Mouse (Mus musculus) myocyte (in vitro differentiated cells): ENCODE data around the gene Usp12. TPM values are rescaled to one million over a fixed set of nuclear protein-coding genes. Genes with fewer than 3 reads are reported as not detected.

ENCODE experiments used
- H3K27me3 ChIP-seq: one replicate; pipeline ENCODE4 v1.6.1; 2011; ENCODE audit not compliant: control insufficient read depth, insufficient read depth, insufficient read length
- H3K36me3 ChIP-seq: one replicate; pipeline ENCODE4 v1.6.1; 2011; ENCODE audit not compliant: control insufficient read depth, insufficient read depth
- H3K4me2 ChIP-seq: one replicate; pipeline ENCODE4 v1.6.1; 2011; ENCODE audit warnings: low read depth, control low read depth
- H3K4me3 ChIP-seq: one replicate; pipeline ENCODE4 v1.5.1; 2011; ENCODE audit warnings: mild to moderate bottlenecking, control low read depth, moderate library complexity
- H3K79me2 ChIP-seq: one replicate; pipeline ENCODE4 v1.6.1; 2011; ENCODE audit not compliant: control insufficient read depth, insufficient read depth
- H3ac ChIP-seq: one replicate; pipeline ENCODE4 v1.6.1; 2011; ENCODE audit not compliant: control insufficient read depth, insufficient read length
- CEBPB ChIP-seq: IDR thresholded peaks from 2 replicates; pipeline ENCODE4 v1.6.1; 2011; ENCODE audit warnings: mild to moderate bottlenecking, moderate library complexity; ENCODE audit not compliant: poor library complexity, insufficient read depth, severe bottlenecking
- E2F4 ChIP-seq: IDR thresholded peaks from one replicate; pipeline ENCODE4 v1.6.1; 2011; ENCODE audit warnings: mild to moderate bottlenecking, control low read depth, moderate library complexity; ENCODE audit not compliant: insufficient read depth
- MAX ChIP-seq: IDR thresholded peaks from one replicate; pipeline ENCODE4 v1.6.1; 2011; ENCODE audit warnings: low read depth, mild to moderate bottlenecking, control low read depth
- MYOD1 ChIP-seq, 3 experiments: IDR thresholded peaks; one replicate each; pipeline ENCODE4 v1.6.1; 2011; ENCODE audit warnings: control low read depth in 2 of 3, low read depth in 2 of 3, mild to moderate bottlenecking in 2 of 3, moderate library complexity in 1 of 3; ENCODE audit not compliant: insufficient read length in 2 of 3, control insufficient read depth in 1 of 3
- MYOG ChIP-seq, 3 experiments: IDR thresholded peaks; one replicate each; pipeline ENCODE4 v1.6.1; 2011; ENCODE audit warnings: control low read depth in 2 of 3, low read depth in 2 of 3, mild to moderate bottlenecking in 2 of 3; ENCODE audit not compliant: insufficient read length in 2 of 3, control insufficient read depth in 1 of 3, insufficient read depth in 1 of 3
- POLR2A ChIP-seq: IDR thresholded peaks from one replicate; pipeline ENCODE4 v1.6.1; 2011; ENCODE audit warnings: low read depth, mild to moderate bottlenecking, control low read depth, moderate library complexity; ENCODE audit not compliant: insufficient read length
- POLR2AphosphoS2 ChIP-seq: IDR thresholded peaks from one replicate; pipeline ENCODE4 v1.6.1; 2011; ENCODE audit warnings: low read depth, control low read depth; ENCODE audit not compliant: insufficient read length
- REST ChIP-seq: IDR thresholded peaks from one replicate; pipeline ENCODE4 v1.6.1; 2011; ENCODE audit warnings: mild to moderate bottlenecking, control low read depth, moderate library complexity; ENCODE audit not compliant: insufficient read depth, insufficient read length
- SRF ChIP-seq: IDR thresholded peaks from one replicate; pipeline ENCODE4 v1.6.1; 2011; ENCODE audit warnings: low read depth; ENCODE audit not compliant: control insufficient read depth, insufficient read length
- TCF12 ChIP-seq: IDR thresholded peaks from one replicate; pipeline ENCODE4 v1.6.1; 2011; ENCODE audit warnings: mild to moderate bottlenecking, control low read depth; ENCODE audit not compliant: poor library complexity, insufficient read depth, severe bottlenecking
- TCF3 ChIP-seq: IDR thresholded peaks from one replicate; pipeline ENCODE4 v1.6.1; 2011; ENCODE audit warnings: low read depth, control low read depth; ENCODE audit not compliant: insufficient read length
- USF1 ChIP-seq: IDR thresholded peaks from one replicate; pipeline ENCODE4 v1.6.1; 2011; ENCODE audit warnings: low read depth, mild to moderate bottlenecking, control low read depth, moderate library complexity
- polyA plus RNA-seq: library from polyadenylated mRNA; unstranded; fragments of >200 nt; fragmentation: generic; extraction: Trizol; gene quantifications from one replicate; pipeline ENCODE4 v1.2.1, GENCODE M21; 2012; ENCODE audit warnings: missing spikeins

Gene Usp12
- polyA plus RNA-seq, 1 experiment: 11.9 TPM

GRCm38 (mm10) chr5:146757316-146757715 lies 37.5 kb downstream of the Usp12 start:
- Histone ChIP-seq H3K79me2 (peaks cover 5% of the 10 kb centered on the region), H3K36me3 (peaks cover 6% of the 10 kb centered on the region), H3K4me3 (no peak overlapping the region), H3ac (no peak overlapping the region), H3K27me3 (no peaks in the 10 kb centered on the region), H3K4me2 (no peak overlapping the region)
- TF ChIP-seq REST (no peak), TCF12 (no peak), USF1 (no peak), MAX (no peak), POLR2A (no peak), CEBPB (no peak), MYOG (IDR thresholded peaks at IDR 0.05; ENCODE audit: control insufficient read depth in 1 of 3, insufficient read depth in 1 of 3, insufficient read length in 2 of 3, low read depth in 2 of 3) (no peak), POLR2AphosphoS2 (no peak)

GRCm38 (mm10) chr5:146753181-146753580 lies 41.6 kb downstream of the Usp12 start:
- Histone ChIP-seq H3K4me3 (no peak overlapping the region), H3K27me3 (no peaks in the 10 kb centered on the region), H3K4me2 (no peak overlapping the region), H3ac (no peak overlapping the region), H3K79me2 (no peaks in the 10 kb centered on the region), H3K36me3 (peaks cover 10% of the 10 kb centered on the region)
- no peak for TF ChIP-seq MAX
- no peak for TF ChIP-seq MYOG (IDR thresholded peaks at IDR 0.05; ENCODE audit: control insufficient read depth in 1 of 3, insufficient read depth in 1 of 3, insufficient read length in 2 of 3, low read depth in 2 of 3)
- no peak for TF ChIP-seq USF1
- TF ChIP-seq REST: no peak
- no peak for TF ChIP-seq TCF3
- no peak for TF ChIP-seq POLR2AphosphoS2
- no peak for TF ChIP-seq POLR2A
- TF ChIP-seq TCF12: no peak
- TF ChIP-seq E2F4: no peak
- no peak for TF ChIP-seq MYOD1 (IDR thresholded peaks at IDR 0.05; ENCODE audit: control insufficient read depth in 1 of 3, insufficient read length in 2 of 3, low read depth in 2 of 3)
- TF ChIP-seq CEBPB: no peak

GRCm38 (mm10) chr5:146750958-146751357 lies 43.8 kb downstream of the Usp12 start:
- no peak overlapping the region for H3K4me2 ChIP-seq
- H3ac ChIP-seq: no peak overlapping the region
- TF ChIP-seq MAX (no peak), E2F4 (no peak), SRF (no peak), TCF12 (no peak), POLR2AphosphoS2 (no peak), USF1 (no peak), REST (no peak), CEBPB (no peak), POLR2A (no peak), MYOD1 (IDR thresholded peaks at IDR 0.05; ENCODE audit: control insufficient read depth in 1 of 3, insufficient read length in 2 of 3, low read depth in 2 of 3) (no peak), MYOG (IDR thresholded peaks at IDR 0.05; ENCODE audit: control insufficient read depth in 1 of 3, insufficient read depth in 1 of 3, insufficient read length in 2 of 3, low read depth in 2 of 3) (no peak), TCF3 (no peak)
- H3K36me3 ChIP-seq: peaks cover 10% of the 10 kb centered on the region
- no peak overlapping the region for H3K4me3 ChIP-seq
- no peaks in the 10 kb centered on the region for H3K79me2 ChIP-seq
- no peaks in the 10 kb centered on the region for H3K27me3 ChIP-seq

- Histone ChIP-seq H3K79me2 (no peaks in the 10 kb centered on the region), H3K4me3 (no peak overlapping the region), H3K4me2 (no peak overlapping the region), H3ac (no peak overlapping the region), H3K27me3 (no peaks in the 10 kb centered on the region), H3K36me3 (peaks cover 10% of the 10 kb centered on the region)
- TF ChIP-seq USF1 (no peak), MYOG (IDR thresholded peaks at IDR 0.05; ENCODE audit: control insufficient read depth in 1 of 3, insufficient read depth in 1 of 3, insufficient read length in 2 of 3, low read depth in 2 of 3) (peak in 1 of 3 experiments; percentile 35), TCF12 (no peak), MYOD1 (IDR thresholded peaks at IDR 0.05; ENCODE audit: control insufficient read depth in 1 of 3, insufficient read length in 2 of 3, low read depth in 2 of 3) (peak in 1 of 3 experiments; percentile 27)
Observed at GRCm38 (mm10) chr5:146750273-146750672, 44.5 kb downstream of the Usp12 start.

GRCm38 (mm10) chr5:146749857-146750256 lies 44.9 kb downstream of the Usp12 start:
- no peaks in the 10 kb centered on the region for H3K27me3 ChIP-seq
- H3K4me2 ChIP-seq: no peak overlapping the region
- no peak for TF ChIP-seq TCF3
- no peak for TF ChIP-seq TCF12
- no peak for TF ChIP-seq SRF
- TF ChIP-seq REST: no peak
- TF ChIP-seq E2F4: no peak
- TF ChIP-seq POLR2AphosphoS2: no peak
- TF ChIP-seq USF1: no peak
- TF ChIP-seq POLR2A: no peak
- no peak for TF ChIP-seq CEBPB
- no peak for TF ChIP-seq MYOG (IDR thresholded peaks at IDR 0.05; ENCODE audit: control insufficient read depth in 1 of 3, insufficient read depth in 1 of 3, insufficient read length in 2 of 3, low read depth in 2 of 3)
- no peaks in the 10 kb centered on the region for H3K79me2 ChIP-seq
- H3K36me3 ChIP-seq: peaks cover 10% of the 10 kb centered on the region
- H3K4me3 ChIP-seq: no peak overlapping the region
- no peak overlapping the region for H3ac ChIP-seq
